Mouse (Mus musculus) ES-E14 (cell line): ENCODE measurements around the gene Trak2. TPM values are rescaled to one million over a fixed set of nuclear protein-coding genes. Genes with fewer than 3 reads are reported as not detected.
"Not testable (repeated sequence)": the region's sequence is repeated elsewhere in the genome, so short reads cannot be mapped to it uniquely, and the experiment has no call there.

Experiments used
- DNase-seq: peaks from one replicate; pipeline ENCODE4 v3.0.0-alpha.2; 2013; ENCODE audit warnings: low read depth, low spot score
- H3K27ac ChIP-seq: 2 replicates; pipeline ENCODE4 v1.5.1; 2012; ENCODE audit warnings: low read depth, mild to moderate bottlenecking, low read length, moderate library complexity, mixed read lengths; ENCODE audit not compliant: poor library complexity, insufficient read depth, severe bottlenecking
- H3K36me3 ChIP-seq: 2 replicates; pipeline ENCODE4 v1.6.1; 2012; ENCODE audit warnings: mild to moderate bottlenecking, low read length, moderate library complexity, mixed read lengths; ENCODE audit not compliant: control insufficient read depth, poor library complexity, insufficient read depth, severe bottlenecking
- H3K4me1 ChIP-seq, 2 experiments: fragments of 150-350 bp in 1 of 2; sonication (generic) in 1 of 2; 2 replicates each; pipeline ENCODE4 v1.6.1; 2012; ENCODE audit warnings: low read length in 2 of 2, mild to moderate bottlenecking in 1 of 2, mixed read lengths in 1 of 2; ENCODE audit not compliant: control insufficient read depth in 2 of 2, insufficient read depth in 2 of 2, poor library complexity in 1 of 2
- H3K4me3 ChIP-seq, 2 experiments: fragments of 150-350 bp in 1 of 2; sonication (generic) in 1 of 2; 2 replicates each; pipeline ENCODE4 v1.5.1; 2012; ENCODE audit warnings: low read length in 2 of 2, low read depth in 1 of 2, mild to moderate bottlenecking in 1 of 2, mixed read lengths in 1 of 2; ENCODE audit not compliant: insufficient read depth in 1 of 2, poor library complexity in 1 of 2, severe bottlenecking in 1 of 2
- H3K9ac ChIP-seq: 2 replicates; pipeline ENCODE4 v1.6.1; 2012; ENCODE audit warnings: low read depth, mild to moderate bottlenecking, low read length, mixed read lengths; ENCODE audit not compliant: poor library complexity, insufficient read depth, severe bottlenecking
- H3K9me3 ChIP-seq: fragments of 150-350 bp; sonication (generic); 2 replicates; pipeline ENCODE4 v1.6.1; 2012; ENCODE audit warnings: low read depth, mild to moderate bottlenecking, low read length; ENCODE audit not compliant: control insufficient read depth, insufficient read depth
- CHD2 ChIP-seq: IDR thresholded peaks from 2 replicates; pipeline ENCODE4 v1.6.1; 2014; ENCODE audit warnings: mild to moderate bottlenecking, low read depth, low read length, inconsistent platforms
- HCFC1 ChIP-seq: IDR thresholded peaks from 2 replicates; pipeline ENCODE4 v1.6.1; 2012; ENCODE audit warnings: low read length, inconsistent platforms, borderline replicate concordance; ENCODE audit not compliant: insufficient read depth
- MAFK ChIP-seq: IDR thresholded peaks from 2 replicates; pipeline ENCODE4 v1.6.1; 2014; ENCODE audit warnings: mild to moderate bottlenecking, low read depth, low read length, inconsistent platforms; ENCODE audit not compliant: insufficient read depth
- ZC3H11A ChIP-seq: IDR thresholded peaks from 2 replicates; pipeline ENCODE4 v1.6.1; 2012; ENCODE audit warnings: low read depth, mild to moderate bottlenecking, inconsistent platforms, low read length, borderline replicate concordance
- ZNF384 ChIP-seq: IDR thresholded peaks from 2 replicates; pipeline ENCODE4 v1.6.1; 2012; ENCODE audit warnings: low read depth, low read length, inconsistent platforms
- in situ Hi-C, 2 experiments: fragments of 600-800 bp; cut with MboI; formaldehyde crosslinking; loops; one replicate each; pipeline ENCODE4 v1.15.1; 2025; ENCODE audit warnings: low sequenced_read_pairs in 2 of 2, inconsistent platforms in 1 of 2; ENCODE audit not compliant: unreplicated experiment in 2 of 2
- total RNA-seq: library from RNA; depleted of rRNA; stranded (reverse); fragments of 300-350 nt; gene quantifications from 2 replicates; pipeline ENCODE4 v1.2.3, GENCODE M21; 2012

The Trak2 gene
- total RNA-seq, 1 experiment = 19.7 TPM

DNA sequence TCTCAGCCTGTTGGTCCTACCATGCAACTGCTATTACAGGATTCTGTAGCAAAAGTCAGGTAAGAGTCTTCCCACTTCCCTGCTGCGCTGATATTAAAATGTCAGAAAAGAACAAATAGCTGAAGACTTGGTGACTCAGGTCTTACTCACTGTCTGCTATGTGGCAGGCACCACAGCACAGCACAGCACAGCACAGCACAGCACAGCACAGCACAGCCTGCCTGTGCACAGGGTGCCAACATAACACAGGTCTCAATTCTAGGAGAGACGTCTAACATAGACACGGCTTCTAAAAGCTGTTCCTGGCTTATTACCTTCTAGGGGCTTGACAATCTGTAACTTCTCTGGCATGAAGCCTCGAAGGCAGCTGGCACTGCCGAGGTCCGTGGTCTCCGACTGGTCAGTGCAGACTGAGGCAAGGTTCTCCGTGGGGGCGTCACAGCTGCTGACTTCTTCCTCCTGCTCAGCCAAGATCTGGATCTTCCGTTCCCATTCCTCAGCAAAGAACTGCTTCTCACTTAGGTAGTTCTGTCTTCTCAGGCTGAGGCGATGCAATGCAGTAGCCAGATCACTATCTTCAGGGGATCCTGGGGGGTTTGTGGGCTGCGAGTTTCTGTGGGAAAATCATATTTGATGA lies 63.5 kb downstream of the Trak2 start:
- no peak for TF ChIP-seq ZC3H11A
- TF ChIP-seq CHD2 = no peak
- no peak for TF ChIP-seq MAFK
- TF ChIP-seq ZNF384 = no peak
- no peak for TF ChIP-seq HCFC1
- Histone ChIP-seq H3K4me1 (no peaks in the 10 kb centered on the region), H3K4me3 (no peak overlapping the region), H3K9me3 (no peaks in the 10 kb centered on the region), H3K27ac (no peak overlapping the region), H3K9ac (no peak overlapping the region), H3K36me3 (peaks cover 31% of the 10 kb centered on the region)
- no peak for DNase-seq
- in situ Hi-C loops = no loop called here

DNA sequence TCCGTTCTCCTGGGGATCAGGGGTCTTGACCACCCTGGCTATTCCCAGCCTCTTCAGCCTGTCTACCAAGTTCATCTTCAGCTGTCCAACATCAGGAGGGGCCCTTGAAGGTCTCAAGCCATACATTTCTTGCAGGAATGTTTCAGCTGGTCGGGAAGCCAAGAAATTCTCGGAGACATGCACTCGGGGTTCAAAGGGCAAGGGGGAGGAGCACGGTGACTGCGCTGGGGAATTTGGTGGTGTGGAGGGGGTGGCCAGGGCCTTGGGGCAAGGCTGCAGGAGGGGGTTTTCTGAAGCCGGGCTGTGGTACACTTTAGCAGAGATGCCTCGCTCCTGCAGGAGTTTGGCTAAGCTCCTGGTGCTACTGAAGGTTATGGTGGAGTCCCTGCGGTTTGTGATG lies 69.5 kb downstream of the Trak2 start:
- in situ Hi-C loops = no loop called here
- DNase-seq = no peak
- H3K9me3 ChIP-seq = no peaks in the 10 kb centered on the region
- TF ChIP-seq CHD2 = no peak
- no peak for TF ChIP-seq MAFK
- no peak for TF ChIP-seq ZC3H11A
- no peak for TF ChIP-seq HCFC1
- TF ChIP-seq ZNF384 = no peak
- no peak overlapping the region for H3K27ac ChIP-seq
- no peak overlapping the region for H3K9ac ChIP-seq
- H3K4me1 ChIP-seq = no peaks in the 10 kb centered on the region
- H3K36me3 ChIP-seq = peaks cover 11% of the 10 kb centered on the region
- no peak overlapping the region for H3K4me3 ChIP-seq

- H3K36me3 ChIP-seq, H3K4me1 ChIP-seq, DNase-seq, H3K4me3 ChIP-seq, H3K9me3 ChIP-seq, H3K9ac ChIP-seq, H3K27ac ChIP-seq: not testable (repeated sequence)
- in situ Hi-C loops = loop anchor here in 1 of 2 experiments (5.0 kb wide), 1 partner anchor 200 kb away; the partner anchor contains the start of gene Als2cr12
Measured at GRCm38 (mm10) chr1:58897561-58897960, 75.7 kb downstream of the Trak2 start.

DNA sequence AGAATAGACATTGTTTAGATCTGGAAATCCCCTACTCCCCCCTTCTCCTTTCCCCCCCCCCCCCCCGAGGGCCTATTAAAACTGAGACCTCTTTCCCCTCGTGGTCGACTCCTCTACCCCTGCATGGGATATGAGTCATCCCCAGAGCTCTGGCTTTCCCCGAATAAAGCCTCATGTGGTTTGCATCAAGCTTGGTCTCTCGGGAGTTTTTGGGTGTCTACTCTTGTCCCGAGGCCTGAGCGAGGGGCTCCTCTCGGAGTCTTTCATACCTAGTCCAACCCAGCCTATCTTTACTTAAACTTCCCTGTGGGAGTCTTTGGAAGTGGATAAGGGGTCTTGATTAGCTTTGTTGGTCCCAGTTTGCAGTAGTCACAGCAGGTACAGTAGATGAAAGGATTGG lies 80.8 kb downstream of the Trak2 start:
- in situ Hi-C loops, DNase-seq, H3K9me3 ChIP-seq, H3K4me1 ChIP-seq, H3K4me3 ChIP-seq, H3K27ac ChIP-seq, H3K9ac ChIP-seq, H3K36me3 ChIP-seq: not testable (repeated sequence)

DNA sequence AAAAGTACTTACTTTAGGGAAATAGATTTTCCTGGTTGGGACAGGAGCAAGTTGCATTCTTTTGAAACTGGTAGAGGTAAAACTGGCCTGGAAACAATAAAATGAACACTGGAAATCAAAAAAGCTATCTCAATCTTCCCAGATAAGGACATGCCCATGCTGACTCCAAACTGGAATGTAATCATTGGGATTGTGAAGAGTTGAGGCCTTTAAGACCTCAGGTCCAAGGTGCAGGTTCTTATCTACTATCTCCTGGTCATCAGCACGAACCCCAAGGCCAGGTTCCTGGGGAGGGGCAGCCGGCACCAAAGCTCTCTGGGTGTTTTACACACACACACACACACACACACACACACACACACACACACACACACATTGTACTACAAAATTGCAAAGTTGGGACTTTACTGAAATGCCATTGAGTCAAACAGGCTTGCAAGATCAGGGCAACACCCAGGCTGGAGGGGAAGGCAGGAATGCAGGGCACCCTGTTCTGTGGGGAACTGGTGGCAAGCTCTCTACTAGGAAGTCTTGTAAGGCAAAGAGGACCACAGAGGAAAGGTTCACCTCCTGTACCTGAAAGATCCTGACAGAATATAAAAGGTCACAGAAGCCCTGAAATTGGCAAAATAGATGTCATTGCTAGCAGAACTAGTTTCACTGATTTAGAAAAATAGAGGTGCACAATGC lies 81.6 kb downstream of the Trak2 start:
- DNase-seq, H3K36me3 ChIP-seq, in situ Hi-C loops: not testable (repeated sequence)

DNA sequence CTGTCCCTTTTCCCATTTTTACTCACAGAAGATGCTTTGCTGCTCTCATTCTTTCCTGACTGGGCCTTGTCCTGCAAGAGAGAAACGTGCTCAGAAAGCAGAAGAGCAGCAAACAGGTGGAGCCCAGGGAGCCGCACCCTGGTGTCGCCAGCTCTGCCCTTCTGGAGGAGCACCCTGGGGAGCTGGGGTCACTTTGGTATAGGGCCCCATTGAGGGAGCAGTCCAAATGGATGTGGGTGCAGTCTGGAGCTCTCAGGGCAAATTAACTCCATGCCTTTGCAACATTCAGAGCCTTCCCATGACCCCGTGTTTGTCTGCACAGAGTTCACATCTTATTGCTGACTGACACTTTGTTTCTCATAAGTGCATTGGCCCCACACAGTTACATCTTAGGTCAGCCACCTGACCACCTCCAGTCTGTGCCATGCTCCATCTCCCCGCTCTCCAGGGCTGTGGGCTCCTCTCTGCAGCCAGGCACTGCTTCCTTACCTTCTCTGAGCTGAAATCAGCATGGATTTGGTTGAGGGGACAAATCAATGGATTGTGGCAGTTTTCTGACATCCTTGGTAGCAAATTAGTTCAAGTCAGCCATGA lies 82.4 kb downstream of the Trak2 start:
- H3K4me1 ChIP-seq, H3K9ac ChIP-seq, H3K27ac ChIP-seq, DNase-seq, H3K36me3 ChIP-seq, H3K9me3 ChIP-seq, in situ Hi-C loops, H3K4me3 ChIP-seq: not testable (repeated sequence)

More for the DNA sequence above, 81.6 kb downstream of the Trak2 start:
- not testable (repeated sequence) for H3K27ac ChIP-seq, H3K9ac ChIP-seq, H3K4me1 ChIP-seq, H3K4me3 ChIP-seq, H3K9me3 ChIP-seq
